Mouse (Mus musculus): ENCODE data around the gene Sh3d19.

- TF ChIP-seq CTCF (IDR thresholded peaks at IDR 0.05; ENCODE audit: low read depth, low read length) (no peak), GATA1 (IDR thresholded peaks at IDR 0.05; ENCODE audit: borderline replicate concordance, low read length) (no peak), TAL1 (conservative IDR thresholded peaks at IDR 0.05; ENCODE audit: low read depth, low read length) (no peak)
Observed at GRCm38 (mm10) chr3:86087872-86088271, 117.0 kb downstream of the Sh3d19 start.

Measured in G1E (cell line).